Mouse (Mus musculus): ENCODE data around the gene Asb10.

Asb10 gene

GRCm38 (mm10) chr5:24490413-24490920, 50.3 kb downstream of the Asb10 start:
- no peak for DNase-seq

GRCm38 (mm10) chr5:24486738-24487137, 54.0 kb downstream of the Asb10 start:
- DNase-seq: no peak

GRCm38 (mm10) chr5:24486097-24486496, 54.7 kb downstream of the Asb10 start:
- peak; percentile 94 to 95 for DNase-seq

- DNase-seq: peak in 1 of 2 experiments; percentile 42
Measured at GRCm38 (mm10) chr5:24484963-24485362, 55.8 kb downstream of the Asb10 start.

- peak; percentile 76 to 85 for DNase-seq
Measured at GRCm38 (mm10) chr5:24483326-24483725, 57.5 kb downstream of the Asb10 start.
